Mouse (Mus musculus): ENCODE results near the gene Try5. TPM values are rescaled to one million over a fixed set of nuclear protein-coding genes. Genes with fewer than 3 reads are reported as not detected.
"Not testable (repeated sequence)": the region's sequence is repeated elsewhere in the genome, so short reads cannot be mapped to it uniquely, and the experiment has no call there.

The Try5 gene
- polyA plus RNA-seq (2011; ENCODE audit: insufficient read length, low read depth, missing spikeins): not detected in 2 replicates

- not testable (repeated sequence) for H3K27ac ChIP-seq (ENCODE audit: insufficient read depth, low read length); H3K4me3 ChIP-seq (ENCODE audit: insufficient read depth, low read length); H3K4me1 ChIP-seq (ENCODE audit: control insufficient read depth, insufficient read depth, low read length)
Observed at GRCm38 (mm10) chr6:41316741-41317140, at the start of gene Try5. Try5 (minus strand) TSS chr6:41316841.

GRCm38 (mm10) chr6:41353932-41354331 lies 37.3 kb upstream of the Try5 start, which contains the start of gene Try10:
Try10 (plus strand) TSS chr6:41354105.
- Histone ChIP-seq H3K27ac (ENCODE audit: insufficient read depth, low read length) (no peak within 1 kb of the TSS), H3K4me3 (ENCODE audit: insufficient read depth, low read length) (no peak within 1 kb of the TSS), H3K4me1 (ENCODE audit: control insufficient read depth, insufficient read depth, low read length) (no peaks in the 10 kb centered on the region)
- TF ChIP-seq CTCF (IDR thresholded peaks at IDR 0.05; ENCODE audit: borderline replicate concordance, insufficient read depth, low read length) (no peak), POLR2A (IDR thresholded peaks at IDR 0.05; ENCODE audit: low read depth, low read length) (no peak)

DNA sequence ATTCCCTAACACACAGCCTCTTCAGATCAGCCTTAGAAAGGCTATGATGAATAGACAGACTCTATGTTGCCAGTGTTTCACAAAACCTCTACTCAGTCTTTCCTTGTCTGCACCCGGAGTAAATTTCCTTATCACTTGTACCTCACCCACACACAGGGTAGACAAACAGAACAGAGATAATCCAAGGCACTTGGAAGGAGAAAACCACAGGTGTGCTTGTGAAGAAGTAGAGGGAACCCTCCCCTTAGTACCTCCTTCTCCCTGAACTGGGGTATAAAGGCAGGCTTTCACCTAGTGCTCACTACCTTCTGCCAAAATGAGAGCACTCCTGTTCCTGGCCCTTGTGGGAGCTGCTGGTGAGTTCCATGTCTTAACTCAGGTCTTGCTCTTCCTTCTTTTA lies 14.7 kb downstream of the Try5 start, which contains the start of gene Try4:
TSS of gene Try4 (plus strand) at position 301 of the 400 bp plus-strand sequence.
- H3K4me1 ChIP-seq (ENCODE audit: control insufficient read depth, insufficient read depth, low read length): no peaks in the 10 kb centered on the region
- H3K4me3 ChIP-seq (ENCODE audit: insufficient read depth, low read length): no peak within 1 kb of the TSS
- H3K27ac ChIP-seq (ENCODE audit: insufficient read depth, low read length): no peak within 1 kb of the TSS
- TF ChIP-seq POLR2A (IDR thresholded peaks at IDR 0.05; ENCODE audit: low read depth, low read length) (no peak), CTCF (IDR thresholded peaks at IDR 0.05; ENCODE audit: borderline replicate concordance, insufficient read depth, low read length) (no peak)

DNA sequence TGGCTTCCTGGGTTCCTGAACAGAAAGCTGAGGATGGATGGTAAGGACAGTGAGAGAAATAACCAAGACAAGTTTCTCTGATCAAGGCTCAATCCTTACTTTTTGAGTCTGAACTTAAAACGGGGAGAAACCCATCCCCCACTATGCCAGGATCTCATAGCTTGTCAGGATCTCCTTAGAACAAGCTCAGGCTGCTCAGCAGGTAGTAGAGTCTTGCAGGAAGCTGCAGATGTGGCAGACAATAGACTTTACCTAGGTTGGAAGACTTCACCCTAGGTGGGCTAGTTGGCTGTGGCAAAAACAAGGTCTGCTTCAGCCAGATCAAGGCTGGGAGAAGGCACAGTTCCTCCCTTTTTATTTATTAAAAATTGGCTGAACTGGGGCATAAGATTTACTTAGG lies 18.4 kb downstream of the Try5 start:
- Histone ChIP-seq H3K4me3 (ENCODE audit: insufficient read depth, low read length) (no peak overlapping the region), H3K4me1 (ENCODE audit: control insufficient read depth, insufficient read depth, low read length) (no peaks in the 10 kb centered on the region), H3K27ac (ENCODE audit: insufficient read depth, low read length) (no peak overlapping the region)
- TF ChIP-seq POLR2A (IDR thresholded peaks at IDR 0.05; ENCODE audit: low read depth, low read length) (no peak), CTCF (IDR thresholded peaks at IDR 0.05; ENCODE audit: borderline replicate concordance, insufficient read depth, low read length) (no peak)

GRCm38 (mm10) chr6:41266140-41266539 lies 50.5 kb downstream of the Try5 start:
- TF ChIP-seq CTCF (IDR thresholded peaks at IDR 0.05; ENCODE audit: borderline replicate concordance, insufficient read depth, low read length) (no peak), POLR2A (IDR thresholded peaks at IDR 0.05; ENCODE audit: low read depth, low read length) (no peak)
- no peaks in the 10 kb centered on the region for H3K4me1 ChIP-seq (ENCODE audit: control insufficient read depth, insufficient read depth, low read length)
- H3K27ac ChIP-seq (ENCODE audit: insufficient read depth, low read length): no peak overlapping the region
- H3K4me3 ChIP-seq (ENCODE audit: insufficient read depth, low read length): no peak overlapping the region

- no peaks in the 10 kb centered on the region for H3K4me1 ChIP-seq (ENCODE audit: control insufficient read depth, insufficient read depth, low read length)
- H3K4me3 ChIP-seq (ENCODE audit: insufficient read depth, low read length): no peak overlapping the region
- TF ChIP-seq POLR2A (IDR thresholded peaks at IDR 0.05; ENCODE audit: low read depth, low read length) (no peak), CTCF (IDR thresholded peaks at IDR 0.05; ENCODE audit: borderline replicate concordance, insufficient read depth, low read length) (no peak)
- H3K27ac ChIP-seq (ENCODE audit: insufficient read depth, low read length): no peak overlapping the region
Observed at GRCm38 (mm10) chr6:41262796-41263195, 53.8 kb downstream of the Try5 start.

Other genes starting within 250 kb of the Try5 start
- not detected in 2 replicates for gene Try4, start 14.6 kb downstream of the Try5 start, polyA plus RNA-seq (2011; ENCODE audit: insufficient read length, low read depth, missing spikeins)
- not detected in 2 replicates for gene Try10, start 37.3 kb upstream of the Try5 start, polyA plus RNA-seq (2011; ENCODE audit: insufficient read length, low read depth, missing spikeins)
- gene Prss3, start 60.8 kb upstream of the Try5 start, polyA plus RNA-seq (2011; ENCODE audit: insufficient read length, low read depth, missing spikeins): not detected in 2 replicates
- gene Gm5771, start 75.5 kb upstream of the Try5 start, polyA plus RNA-seq (2011; ENCODE audit: insufficient read length, low read depth, missing spikeins): not detected in 2 replicates
- gene Gm10334, start 129.3 kb upstream of the Try5 start, polyA plus RNA-seq (2011; ENCODE audit: insufficient read length, low read depth, missing spikeins): not detected in 2 replicates
- not detected in 2 replicates for gene Prss1, start 142.1 kb upstream of the Try5 start, polyA plus RNA-seq (2011; ENCODE audit: insufficient read length, low read depth, missing spikeins)
- gene Prss2, start 204.9 kb upstream of the Try5 start, polyA plus RNA-seq (2011; ENCODE audit: insufficient read length, low read depth, missing spikeins): not detected in 2 replicates

All from embryonic fibroblast, embryonic 13.5 days (primary cell).